Mouse (Mus musculus): Measurements from ENCODE around the gene Mtus2. TPM values are rescaled to one million over a fixed set of nuclear protein-coding genes. Genes with fewer than 3 reads are reported as not detected.
"Not testable (repeated sequence)": the region's sequence is repeated elsewhere in the genome, so short reads cannot be mapped to it uniquely, and the experiment has no call there.

Mtus2 gene
- polyA plus RNA-seq, 1 experiment from 2014 or later = 8.1 TPM

DNA sequence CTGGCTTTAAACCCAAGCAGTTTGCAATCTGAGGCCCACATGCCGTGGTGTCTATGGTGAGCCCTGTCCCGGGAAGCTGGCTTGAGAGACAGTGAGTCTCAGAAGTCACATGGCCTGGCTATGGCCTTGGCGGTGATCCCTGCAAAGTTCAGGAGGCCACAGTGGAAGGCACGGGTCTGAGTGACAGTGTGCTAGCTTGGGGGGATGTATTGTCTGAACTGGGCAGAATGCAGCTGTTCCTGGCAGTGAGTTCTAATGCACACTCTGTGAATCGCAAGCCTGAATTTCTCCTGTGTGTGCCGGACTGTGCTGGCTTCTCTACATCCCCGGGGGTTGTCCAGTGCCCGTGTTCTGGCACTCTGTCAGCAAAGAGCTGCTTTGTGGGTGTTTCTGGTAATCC, 202.2 kb downstream of the Mtus2 start:
- no peaks in the 10 kb centered on the region for H3K4me1 ChIP-seq (replicated peaks; ENCODE audit: control insufficient read depth, insufficient read depth, low read length)
- no peak overlapping the region for H3K27ac ChIP-seq (ENCODE audit: low read depth, low read length)
- WGBS = 78% methylated on average over 8 of the region's 8 CpGs
- no peak overlapping the region for H3K9ac ChIP-seq (ENCODE audit: low read length)
- no peaks in the 10 kb centered on the region for H3K9me3 ChIP-seq (ENCODE audit: control insufficient read depth, low read length)
- ATAC-seq (replicated peaks; ENCODE audit: low FRiP score) (no peak), DNase-seq (ENCODE audit: low spot score) (no peak)
- H3K4me2 ChIP-seq (ENCODE audit: low read depth, low read length, severe bottlenecking) = no peak overlapping the region
- H3K4me3 ChIP-seq (ENCODE audit: low read depth, low read length) = no peak overlapping the region
- H3K27me3 ChIP-seq (ENCODE audit: control insufficient read depth, insufficient read depth, low read length) = no peaks in the 10 kb centered on the region
- no peaks in the 10 kb centered on the region for H3K36me3 ChIP-seq (ENCODE audit: control insufficient read depth, insufficient read depth, low read length)

DNA sequence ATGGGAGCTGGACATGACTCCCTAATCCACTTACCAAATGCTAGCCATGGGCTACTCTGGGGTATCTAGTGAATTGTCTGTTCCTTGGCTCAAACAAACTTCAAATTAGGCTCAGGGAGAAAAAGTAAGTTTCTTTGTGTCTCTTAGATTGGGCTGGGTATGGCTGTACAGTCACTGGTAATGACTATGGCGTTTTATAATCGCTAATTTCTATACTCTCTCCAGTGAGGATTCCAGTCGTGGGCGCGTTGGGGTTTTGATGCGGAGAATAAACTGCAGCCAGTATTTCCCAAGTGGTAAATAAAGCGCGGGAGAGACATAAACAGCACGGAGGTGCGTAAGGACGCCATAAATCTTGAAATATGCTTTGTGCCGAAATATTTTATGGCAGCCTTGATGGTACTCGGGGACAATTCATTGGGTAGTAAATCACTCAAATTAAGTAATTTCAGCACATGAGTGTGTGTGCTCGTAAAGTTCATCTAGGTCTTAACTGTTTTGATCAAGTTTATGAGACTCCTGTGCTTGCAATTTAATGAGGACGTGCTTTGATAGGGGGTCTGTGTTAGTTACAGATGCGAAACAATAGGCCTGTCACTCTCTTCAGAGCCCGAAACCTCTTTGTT, 203.5 kb downstream of the Mtus2 start:
- DNase-seq (ENCODE audit: low spot score) = no peak
- no peak overlapping the region for H3K9ac ChIP-seq (ENCODE audit: low read length)
- no peak for ATAC-seq (replicated peaks; ENCODE audit: low FRiP score)
- H3K27ac ChIP-seq (ENCODE audit: low read depth, low read length) = no peak overlapping the region
- H3K4me3 ChIP-seq (ENCODE audit: low read depth, low read length) = no peak overlapping the region
- no peak overlapping the region for H3K4me2 ChIP-seq (ENCODE audit: low read depth, low read length, severe bottlenecking)
- no peaks in the 10 kb centered on the region for H3K27me3 ChIP-seq (ENCODE audit: control insufficient read depth, insufficient read depth, low read length)
- 91% methylated on average over 17 of the region's 17 CpGs for WGBS
- H3K36me3 ChIP-seq (ENCODE audit: control insufficient read depth, insufficient read depth, low read length) = no peaks in the 10 kb centered on the region
- no peaks in the 10 kb centered on the region for H3K4me1 ChIP-seq (replicated peaks; ENCODE audit: control insufficient read depth, insufficient read depth, low read length)
- H3K9me3 ChIP-seq (ENCODE audit: control insufficient read depth, low read length) = no peaks in the 10 kb centered on the region

DNA sequence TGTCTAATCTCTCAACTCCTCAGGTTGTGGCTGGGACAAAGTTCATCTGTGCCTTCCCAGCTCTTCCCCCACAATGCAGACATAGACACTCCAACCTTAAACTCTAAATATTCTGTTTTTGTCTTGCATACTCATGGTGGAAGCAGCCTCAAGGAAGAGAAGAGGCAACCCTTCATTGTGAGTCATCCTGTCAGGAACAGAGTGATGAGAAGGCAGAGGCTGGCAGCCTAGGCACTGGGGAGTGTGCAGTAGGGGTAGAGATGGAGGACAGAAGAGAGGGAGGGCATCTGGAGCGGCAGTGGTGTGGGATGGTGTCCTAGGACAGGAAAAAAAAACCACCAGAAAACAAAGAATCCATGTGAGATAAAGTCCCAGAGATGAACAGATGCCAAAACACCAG, 208.0 kb downstream of the Mtus2 start:
- Histone ChIP-seq H3K36me3 (ENCODE audit: control insufficient read depth, insufficient read depth, low read length) (no peaks in the 10 kb centered on the region), H3K9me3 (ENCODE audit: control insufficient read depth, low read length) (no peaks in the 10 kb centered on the region), H3K9ac (ENCODE audit: low read length) (no peak overlapping the region), H3K4me2 (ENCODE audit: low read depth, low read length, severe bottlenecking) (no peak overlapping the region), H3K27ac (ENCODE audit: low read depth, low read length) (no peak overlapping the region), H3K4me1 (replicated peaks; ENCODE audit: control insufficient read depth, insufficient read depth, low read length) (no peaks in the 10 kb centered on the region), H3K4me3 (ENCODE audit: low read depth, low read length) (no peak overlapping the region), H3K27me3 (ENCODE audit: control insufficient read depth, insufficient read depth, low read length) (no peaks in the 10 kb centered on the region)
- ATAC-seq (replicated peaks; ENCODE audit: low FRiP score) (no peak), DNase-seq (ENCODE audit: low spot score) (no peak)
- WGBS = 73% methylated on average over 1 of the region's 1 CpGs

DNA sequence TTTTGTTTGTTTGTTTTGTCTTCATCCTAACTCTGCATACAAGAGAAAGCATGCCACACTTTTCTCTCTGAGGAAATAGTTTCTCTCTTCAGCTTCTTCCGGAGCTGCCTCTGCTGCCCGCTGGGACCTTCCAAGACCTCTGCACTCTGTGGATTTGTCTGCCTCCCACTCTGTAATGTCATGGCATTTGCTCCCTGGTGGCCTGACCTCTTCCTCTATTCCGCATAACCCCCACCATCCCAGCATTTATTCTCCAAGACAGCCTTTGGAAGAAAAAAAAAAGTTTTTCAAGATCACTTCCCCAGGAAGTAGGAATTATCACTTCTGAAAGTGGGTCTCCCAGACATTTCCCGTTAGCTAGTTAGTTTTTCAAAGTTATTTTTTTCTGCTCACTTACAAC, 218.0 kb downstream of the Mtus2 start:
- Histone ChIP-seq H3K36me3 (ENCODE audit: control insufficient read depth, insufficient read depth, low read length) (no peaks in the 10 kb centered on the region), H3K27me3 (ENCODE audit: control insufficient read depth, insufficient read depth, low read length) (no peaks in the 10 kb centered on the region), H3K9me3 (ENCODE audit: control insufficient read depth, low read length) (no peaks in the 10 kb centered on the region; the same call in 1 of the 2 replicates), H3K4me3 (ENCODE audit: low read depth, low read length) (no peak overlapping the region), H3K4me1 (replicated peaks; ENCODE audit: control insufficient read depth, insufficient read depth, low read length) (no peaks in the 10 kb centered on the region), H3K4me2 (ENCODE audit: low read depth, low read length, severe bottlenecking) (no peak overlapping the region), H3K9ac (ENCODE audit: low read length) (no peak overlapping the region), H3K27ac (ENCODE audit: low read depth, low read length) (no peak overlapping the region)
- no peak for ATAC-seq (replicated peaks; ENCODE audit: low FRiP score)
- 49% methylated on average over 4 of the region's 4 CpGs for WGBS
- DNase-seq (ENCODE audit: low spot score) = no peak

DNA sequence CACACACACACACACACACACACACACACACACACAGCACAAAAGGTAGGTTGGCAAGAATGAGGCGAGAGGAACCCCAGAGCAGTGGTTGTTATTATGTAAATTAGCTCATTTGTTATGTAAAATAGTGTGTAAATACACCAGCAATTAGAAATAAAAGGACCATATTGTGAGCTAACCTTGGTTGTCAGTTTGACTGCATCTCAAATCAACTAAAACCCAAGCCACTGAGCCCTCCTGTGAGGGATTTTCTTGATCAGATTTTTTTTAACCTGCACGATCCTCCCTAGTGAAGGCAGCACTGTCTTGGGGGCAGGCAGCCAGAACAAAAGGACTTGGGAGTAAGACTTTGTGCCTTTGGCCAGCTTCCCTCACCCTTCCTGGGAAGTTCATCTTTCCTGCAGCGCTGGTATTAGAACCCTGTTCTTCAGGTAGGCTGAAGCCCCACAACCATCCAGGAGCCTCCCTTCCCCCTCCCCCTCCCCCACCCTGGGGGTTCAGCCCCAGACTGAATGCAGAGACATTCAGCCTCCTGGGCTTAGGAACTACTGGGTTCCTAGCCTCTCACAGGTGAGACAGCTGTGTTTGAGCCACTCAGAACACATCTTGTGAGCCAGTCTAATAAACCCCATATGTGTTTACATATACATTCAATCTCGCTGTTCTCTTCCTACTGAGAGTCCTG, 218.8 kb downstream of the Mtus2 start:
- Histone ChIP-seq H3K9ac (ENCODE audit: low read length) (no peak overlapping the region), H3K27me3 (ENCODE audit: control insufficient read depth, insufficient read depth, low read length) (no peaks in the 10 kb centered on the region), H3K27ac (ENCODE audit: low read depth, low read length) (no peak overlapping the region), H3K36me3 (ENCODE audit: control insufficient read depth, insufficient read depth, low read length) (no peaks in the 10 kb centered on the region), H3K4me3 (ENCODE audit: low read depth, low read length) (no peak overlapping the region), H3K4me1 (replicated peaks; ENCODE audit: control insufficient read depth, insufficient read depth, low read length) (no peaks in the 10 kb centered on the region), H3K4me2 (ENCODE audit: low read depth, low read length, severe bottlenecking) (no peak overlapping the region), H3K9me3 (ENCODE audit: control insufficient read depth, low read length) (no peaks in the 10 kb centered on the region; the same call in 1 of the 2 replicates)
- WGBS = 35% methylated on average over 4 of the region's 4 CpGs
- no peak for DNase-seq (ENCODE audit: low spot score)
- ATAC-seq (replicated peaks; ENCODE audit: low FRiP score) = peak; percentile 76; the same call in 1 of the 2 replicates

DNA sequence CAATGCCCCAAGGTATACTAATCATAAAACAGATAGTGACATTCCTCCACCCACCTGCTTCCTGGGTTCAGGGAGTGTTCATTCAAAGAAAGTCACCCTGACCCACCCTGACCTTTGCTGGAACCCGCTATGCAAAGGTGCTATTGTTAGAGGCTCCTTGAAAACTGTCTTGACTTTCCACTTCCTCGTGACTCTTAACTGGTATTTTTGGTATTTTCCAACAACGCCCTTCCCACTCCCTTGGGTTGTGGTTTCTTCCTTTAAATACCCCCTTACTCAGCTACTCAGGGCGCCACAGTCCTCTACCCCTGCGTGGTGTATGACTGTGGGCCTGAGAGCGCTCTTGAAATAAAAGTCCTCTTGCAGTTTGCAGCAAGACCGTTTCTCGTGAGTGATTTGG, 219.4 kb downstream of the Mtus2 start:
- not testable (repeated sequence) for H3K9me3 ChIP-seq (ENCODE audit: control insufficient read depth, low read length); H3K4me3 ChIP-seq (ENCODE audit: low read depth, low read length); DNase-seq (ENCODE audit: low spot score); H3K4me1 ChIP-seq (replicated peaks; ENCODE audit: control insufficient read depth, insufficient read depth, low read length); H3K27ac ChIP-seq (ENCODE audit: low read depth, low read length); ATAC-seq (replicated peaks; ENCODE audit: low FRiP score); H3K4me2 ChIP-seq (ENCODE audit: low read depth, low read length, severe bottlenecking); H3K27me3 ChIP-seq (ENCODE audit: control insufficient read depth, insufficient read depth, low read length); H3K9ac ChIP-seq (ENCODE audit: low read length); H3K36me3 ChIP-seq (ENCODE audit: control insufficient read depth, insufficient read depth, low read length)
- WGBS = 93% methylated on average over 8 of the region's 8 CpGs

DNA sequence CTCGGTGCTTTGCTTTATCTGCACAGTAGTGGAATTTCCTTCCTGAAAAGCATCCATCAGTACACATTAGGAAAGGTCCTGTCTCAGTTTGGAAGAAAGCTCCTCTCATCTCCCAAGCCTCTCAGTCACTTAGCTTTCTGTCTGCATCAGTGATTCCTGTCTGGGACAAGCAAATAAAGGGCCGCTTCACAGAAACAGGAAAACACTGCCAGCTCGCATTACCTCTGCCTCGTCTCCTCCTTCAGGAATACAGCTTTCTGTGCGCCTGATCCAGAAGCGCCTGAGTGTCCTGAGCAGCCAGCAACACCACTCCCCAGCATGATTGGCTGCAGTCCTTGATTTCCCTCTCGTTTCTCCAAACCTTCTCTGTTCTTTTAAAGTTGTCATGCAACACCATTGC, 222.1 kb downstream of the Mtus2 start:
- H3K9ac ChIP-seq (ENCODE audit: low read length) = no peak overlapping the region
- 76% methylated on average over 7 of the region's 7 CpGs for WGBS
- H3K27me3 ChIP-seq (ENCODE audit: control insufficient read depth, insufficient read depth, low read length) = no peaks in the 10 kb centered on the region
- H3K9me3 ChIP-seq (ENCODE audit: control insufficient read depth, low read length) = no peaks in the 10 kb centered on the region; the same call in 1 of the 2 replicates
- H3K4me2 ChIP-seq (ENCODE audit: low read depth, low read length, severe bottlenecking) = no peak overlapping the region
- H3K27ac ChIP-seq (ENCODE audit: low read depth, low read length) = no peak overlapping the region
- H3K4me3 ChIP-seq (ENCODE audit: low read depth, low read length) = no peak overlapping the region
- no peaks in the 10 kb centered on the region for H3K36me3 ChIP-seq (ENCODE audit: control insufficient read depth, insufficient read depth, low read length)
- no peaks in the 10 kb centered on the region for H3K4me1 ChIP-seq (replicated peaks; ENCODE audit: control insufficient read depth, insufficient read depth, low read length)
- ATAC-seq (replicated peaks; ENCODE audit: low FRiP score) = no peak
- DNase-seq (ENCODE audit: low spot score) = no peak

DNA sequence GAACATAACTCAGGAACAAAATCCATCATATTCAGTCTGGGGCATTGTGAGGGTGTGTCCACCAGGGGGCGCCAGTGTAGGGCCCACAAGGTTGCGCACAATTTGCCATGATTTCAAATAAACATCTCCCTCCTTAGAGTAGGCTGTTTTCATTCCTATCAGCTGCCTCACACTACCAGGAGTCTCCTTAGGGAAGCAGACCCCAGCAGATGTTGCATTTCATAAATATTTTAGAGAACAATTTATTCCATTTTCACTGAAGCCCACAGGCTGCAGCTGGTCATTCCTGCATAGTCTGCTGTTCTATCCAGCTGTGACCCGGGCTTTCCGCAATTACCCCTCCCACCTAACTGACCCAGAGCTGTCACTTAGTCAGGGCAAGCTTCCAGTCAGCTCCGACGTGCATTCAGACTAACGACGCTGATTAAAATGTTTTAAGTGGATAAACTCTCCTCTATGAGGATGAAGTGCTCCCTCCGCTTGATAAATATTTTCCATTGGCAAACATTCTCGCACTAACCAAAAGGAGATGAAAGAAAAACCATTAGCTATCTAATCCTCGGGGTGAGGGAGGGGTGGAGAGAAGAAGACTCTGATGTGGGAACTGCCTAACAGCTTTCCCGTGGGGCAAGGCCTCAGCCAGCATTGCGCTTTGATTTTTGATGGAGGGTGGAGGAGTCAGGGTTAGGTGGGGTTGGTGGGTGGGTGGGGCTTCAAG, 223.6 kb downstream of the Mtus2 start:
- Histone ChIP-seq H3K36me3 (ENCODE audit: control insufficient read depth, insufficient read depth, low read length) (no peaks in the 10 kb centered on the region), H3K4me3 (ENCODE audit: low read depth, low read length) (no peak overlapping the region), H3K27me3 (ENCODE audit: control insufficient read depth, insufficient read depth, low read length) (no peaks in the 10 kb centered on the region), H3K9ac (ENCODE audit: low read length) (no peak overlapping the region), H3K27ac (ENCODE audit: low read depth, low read length) (no peak overlapping the region), H3K4me2 (ENCODE audit: low read depth, low read length, severe bottlenecking) (no peak overlapping the region), H3K9me3 (ENCODE audit: control insufficient read depth, low read length) (peaks cover under 1% of the 10 kb centered on the region; the same call in 1 of the 2 replicates), H3K4me1 (replicated peaks; ENCODE audit: control insufficient read depth, insufficient read depth, low read length) (no peaks in the 10 kb centered on the region)
- ATAC-seq (replicated peaks; ENCODE audit: low FRiP score) (peak; percentile 50; the same call in 1 of the 2 replicates), DNase-seq (ENCODE audit: low spot score) (peak; percentile 62)
- 32% methylated on average over 13 of the region's 13 CpGs for WGBS

All from forebrain, embryonic 11.5 days (tissue).